Mouse (Mus musculus) intestine, embryonic 16.5 days (tissue): Measurements from ENCODE around the gene Necab2. TPM values are rescaled to one million over a fixed set of nuclear protein-coding genes. Genes with fewer than 3 reads are reported as not detected.

Source experiments
- ATAC-seq: fragments of 200-750 bp; cut with Nextera tagmentation; 2 replicates; pipeline ENCODE4 v1.8.0; 2017; ENCODE audit warnings: moderate TSS enrichment, moderate library complexity
- H3K27ac ChIP-seq: fragments of 300-500 bp; sonication (generic); 2 replicates; pipeline ENCODE4 v1.5.1; 2014; ENCODE audit warnings: mild to moderate bottlenecking, low read length
- H3K27me3 ChIP-seq: fragments of 300-500 bp; sonication (generic); replicated peaks from 2 replicates; pipeline ENCODE4 v1.6.1; 2014; ENCODE audit warnings: low read length, control low read depth, mixed read lengths; ENCODE audit not compliant: control insufficient read depth, insufficient read depth
- H3K36me3 ChIP-seq: fragments of 300-500 bp; sonication (generic); 2 replicates; pipeline ENCODE4 v1.6.1; 2014; ENCODE audit warnings: low read length, control low read depth; ENCODE audit not compliant: control insufficient read depth, insufficient read depth
- H3K4me1 ChIP-seq: fragments of 300-500 bp; sonication (generic); 2 replicates; pipeline ENCODE4 v1.6.1; 2014; ENCODE audit warnings: low read length, control low read depth, mixed read lengths; ENCODE audit not compliant: control insufficient read depth, insufficient read depth
- H3K4me2 ChIP-seq: fragments of 300-500 bp; sonication (generic); 2 replicates; pipeline ENCODE4 v1.6.1; 2014; ENCODE audit warnings: low read depth, low read length, control low read depth
- H3K4me3 ChIP-seq: fragments of 300-500 bp; sonication (generic); 2 replicates; pipeline ENCODE4 v1.5.1; 2014; ENCODE audit warnings: mild to moderate bottlenecking, low read length
- H3K9ac ChIP-seq: fragments of 300-500 bp; sonication (generic); 2 replicates; pipeline ENCODE4 v1.6.1; 2014; ENCODE audit warnings: low read depth, low read length
- H3K9me3 ChIP-seq: fragments of 300-500 bp; sonication (generic); 2 replicates; pipeline ENCODE4 v1.6.1; 2016; ENCODE audit warnings: low read length, control low read depth; ENCODE audit not compliant: control insufficient read depth
- WGBS: fragments of 180-500 bp; shearing (Covaris S2); extraction: QIAGEN DNeasy Blood & Tissue Kit; methylation state at CpG from one replicate; pipeline ENCODE4 v1.1.7; 2014; 5-methylcytosine and 5-hydroxymethylcytosine counted together
- polyA plus RNA-seq: library from polyadenylated mRNA; unstranded; fragments of >200 nt; fragmentation: Nextera tagmentation; extraction: Ambion mirVana; gene quantifications from 2 replicates; pipeline ENCODE4 v1.2.1, GENCODE M21; 2015

Necab2 gene
- polyA plus RNA-seq, 1 experiment from 2014 or later: 1.6 TPM

DNA sequence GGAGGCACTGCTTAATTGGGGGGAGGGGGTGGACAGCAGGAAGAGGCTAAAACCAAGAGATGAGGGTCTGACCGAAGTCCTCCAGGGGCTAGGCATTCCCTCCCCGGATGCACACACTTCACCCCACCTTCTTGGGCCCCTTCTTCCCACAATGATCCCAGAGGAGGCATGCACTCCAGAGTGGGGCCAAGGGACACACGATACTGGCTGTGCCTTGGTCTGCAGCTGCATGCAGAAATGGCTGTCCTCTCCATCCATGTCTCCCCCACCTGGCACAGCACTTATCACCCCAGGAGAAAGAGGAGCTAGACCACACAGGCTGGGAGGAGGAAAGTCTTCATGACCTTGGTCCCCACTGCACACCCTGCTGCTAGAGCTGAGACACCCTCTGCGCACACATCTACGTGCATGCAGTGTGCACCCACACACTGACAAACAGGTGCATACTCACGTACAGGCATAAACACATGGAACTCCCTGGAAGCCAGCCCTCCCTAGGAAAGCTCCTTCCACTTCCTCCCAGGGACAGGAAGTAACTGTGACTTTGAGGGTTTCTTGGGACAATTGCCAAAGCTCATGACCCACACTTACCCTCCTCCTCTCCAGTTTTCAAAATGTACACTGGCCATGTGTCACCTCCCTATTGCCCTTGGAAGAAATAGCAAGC lies 20.3 kb upstream of the Necab2 start:
- Histone ChIP-seq H3K27ac (peak overlapping the region; percentile 23), H3K9ac (no peak overlapping the region), H3K4me2 (no peak overlapping the region), H3K27me3 (no peaks in the 10 kb centered on the region), H3K9me3 (no peaks in the 10 kb centered on the region), H3K4me1 (peaks cover 21% of the 10 kb centered on the region), H3K4me3 (no peak overlapping the region), H3K36me3 (no peaks in the 10 kb centered on the region)
- peak; percentile 21; the same call in 1 of the 2 replicates for ATAC-seq
- WGBS: 79% methylated on average over 6 of the region's 6 CpGs

DNA sequence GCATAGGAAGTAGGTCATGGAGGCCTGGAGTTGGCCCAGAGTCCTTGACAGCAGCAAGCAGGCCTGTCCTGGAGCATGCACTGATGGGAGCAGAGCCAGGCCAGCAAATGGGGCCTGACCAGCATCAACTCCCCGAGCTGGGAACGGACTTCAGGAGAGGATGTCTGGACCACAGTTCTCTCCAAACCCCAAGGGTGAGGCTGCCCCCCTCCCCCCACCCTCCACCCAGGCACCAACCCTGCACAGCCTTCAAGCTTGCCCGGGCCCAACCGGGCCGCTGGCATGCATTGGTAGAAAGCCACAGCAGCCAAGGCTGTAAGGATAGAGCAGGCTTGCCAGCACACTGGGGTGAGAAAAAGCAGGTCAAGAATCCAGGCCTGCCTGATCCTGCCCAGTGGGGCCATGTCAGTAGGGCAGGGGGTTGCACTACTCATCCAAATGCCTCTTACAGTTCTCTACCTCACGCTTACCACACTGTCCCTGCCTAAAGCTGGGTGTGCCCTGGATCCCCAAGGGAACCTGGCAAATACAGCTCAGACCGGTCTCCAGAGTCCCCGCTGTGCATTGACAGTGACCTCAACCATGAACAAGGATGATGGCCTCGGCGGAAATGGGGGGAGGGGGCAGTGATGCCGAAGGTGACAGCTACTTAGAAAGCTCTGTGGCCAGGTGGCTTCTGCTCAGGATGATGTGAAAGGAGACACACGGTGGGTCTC lies 18.7 kb upstream of the Necab2 start:
- no peaks in the 10 kb centered on the region for H3K27me3 ChIP-seq
- peaks cover 21% of the 10 kb centered on the region for H3K4me1 ChIP-seq
- H3K36me3 ChIP-seq: no peaks in the 10 kb centered on the region
- no peak overlapping the region for H3K4me2 ChIP-seq
- ATAC-seq: no peak
- 76% methylated on average over 12 of the region's 12 CpGs for WGBS
- no peak overlapping the region for H3K27ac ChIP-seq
- H3K4me3 ChIP-seq: no peak overlapping the region
- H3K9ac ChIP-seq: no peak overlapping the region
- H3K9me3 ChIP-seq: no peaks in the 10 kb centered on the region

DNA sequence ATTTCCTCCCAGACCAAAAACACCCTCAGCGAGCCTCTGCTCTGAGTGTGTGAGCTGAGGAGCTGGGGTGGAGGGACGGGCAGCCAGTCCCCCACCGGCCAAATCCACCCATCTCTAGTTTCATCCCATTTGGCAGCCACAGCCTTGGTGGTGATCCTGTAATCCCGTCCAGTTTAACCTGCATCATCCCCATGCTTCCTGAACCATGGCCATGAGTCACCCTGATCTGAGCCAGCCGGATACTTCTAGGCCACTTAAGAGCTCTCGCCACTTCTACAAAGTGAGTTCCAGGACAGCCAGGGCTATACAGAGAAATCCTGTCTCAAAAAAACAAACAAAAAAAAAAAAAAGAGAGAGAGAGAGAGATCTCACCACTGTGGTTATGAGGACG lies 18.2 kb upstream of the Necab2 start:
- Histone ChIP-seq H3K9ac (no peak overlapping the region), H3K4me3 (no peak overlapping the region), H3K4me1 (peaks cover 21% of the 10 kb centered on the region), H3K27me3 (no peaks in the 10 kb centered on the region), H3K27ac (no peak overlapping the region), H3K4me2 (no peak overlapping the region), H3K9me3 (no peaks in the 10 kb centered on the region), H3K36me3 (no peaks in the 10 kb centered on the region)
- ATAC-seq: no peak
- WGBS: 68% methylated on average over 7 of the region's 7 CpGs

GRCm38 (mm10) chr8:119428766-119429327 lies 17.7 kb upstream of the Necab2 start:
- H3K4me3 ChIP-seq: no peak overlapping the region
- 67% methylated on average over 5 of the region's 5 CpGs for WGBS
- H3K27me3 ChIP-seq: no peaks in the 10 kb centered on the region
- H3K4me1 ChIP-seq: peaks cover 17% of the 10 kb centered on the region
- no peaks in the 10 kb centered on the region for H3K36me3 ChIP-seq
- ATAC-seq: no peak
- H3K27ac ChIP-seq: no peak overlapping the region
- no peaks in the 10 kb centered on the region for H3K9me3 ChIP-seq
- no peak overlapping the region for H3K4me2 ChIP-seq
- no peak overlapping the region for H3K9ac ChIP-seq

GRCm38 (mm10) chr8:119429552-119429951 lies 17.0 kb upstream of the Necab2 start:
- H3K4me2 ChIP-seq: no peak overlapping the region
- WGBS: 79% methylated on average over 3 of the region's 3 CpGs
- H3K4me3 ChIP-seq: no peak overlapping the region
- no peak overlapping the region for H3K27ac ChIP-seq
- no peaks in the 10 kb centered on the region for H3K36me3 ChIP-seq
- no peaks in the 10 kb centered on the region for H3K9me3 ChIP-seq
- H3K4me1 ChIP-seq: peaks cover 12% of the 10 kb centered on the region
- no peak for ATAC-seq
- H3K27me3 ChIP-seq: no peaks in the 10 kb centered on the region
- H3K9ac ChIP-seq: no peak overlapping the region

DNA sequence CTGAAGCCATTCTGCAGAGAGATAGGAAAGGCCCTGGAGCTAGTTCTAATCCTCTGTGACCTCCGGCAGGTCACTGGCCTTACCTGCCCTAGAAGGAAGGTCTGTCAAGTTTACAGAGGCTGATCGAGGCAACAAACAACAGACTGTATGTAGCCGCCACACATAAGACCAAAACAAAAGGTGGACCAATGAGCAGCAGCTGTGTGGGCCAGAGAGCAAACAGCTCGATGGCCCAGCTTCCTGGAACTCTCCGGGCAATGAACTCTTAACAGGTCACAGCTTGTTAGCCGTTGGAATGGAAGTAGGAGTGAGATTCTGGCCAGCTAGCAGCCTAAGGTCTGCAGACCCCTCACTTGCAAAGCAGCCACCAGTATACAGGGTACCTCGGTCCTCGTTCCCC lies 16.3 kb upstream of the Necab2 start:
- WGBS: 76% methylated on average over 8 of the region's 8 CpGs
- ATAC-seq: no peak
- H3K27ac ChIP-seq: no peak overlapping the region
- no peak overlapping the region for H3K4me3 ChIP-seq
- no peak overlapping the region for H3K4me2 ChIP-seq
- H3K36me3 ChIP-seq: no peaks in the 10 kb centered on the region
- H3K9ac ChIP-seq: no peak overlapping the region
- peaks cover 11% of the 10 kb centered on the region; the same call in 1 of the 2 replicates for H3K4me1 ChIP-seq
- H3K27me3 ChIP-seq: no peaks in the 10 kb centered on the region
- no peaks in the 10 kb centered on the region for H3K9me3 ChIP-seq

GRCm38 (mm10) chr8:119430690-119431089 lies 15.8 kb upstream of the Necab2 start:
- no peaks in the 10 kb centered on the region for H3K27me3 ChIP-seq
- no peak overlapping the region for H3K9ac ChIP-seq
- H3K4me3 ChIP-seq: no peak overlapping the region
- no peaks in the 10 kb centered on the region for H3K9me3 ChIP-seq
- H3K27ac ChIP-seq: no peak overlapping the region
- no peak overlapping the region for H3K4me2 ChIP-seq
- no peak for ATAC-seq
- H3K36me3 ChIP-seq: no peaks in the 10 kb centered on the region
- peaks cover 11% of the 10 kb centered on the region; the same call in 1 of the 2 replicates for H3K4me1 ChIP-seq
- 90% methylated on average over 7 of the region's 7 CpGs for WGBS

GRCm38 (mm10) chr8:119432372-119432771 lies 14.1 kb upstream of the Necab2 start:
- Histone ChIP-seq H3K36me3 (no peaks in the 10 kb centered on the region), H3K9me3 (no peaks in the 10 kb centered on the region), H3K4me1 (peaks cover 15% of the 10 kb centered on the region), H3K4me3 (no peak overlapping the region), H3K27me3 (no peaks in the 10 kb centered on the region), H3K9ac (no peak overlapping the region), H3K4me2 (no peak overlapping the region), H3K27ac (no peak overlapping the region)
- ATAC-seq: no peak
- 39% methylated on average over 3 of the region's 3 CpGs for WGBS

DNA sequence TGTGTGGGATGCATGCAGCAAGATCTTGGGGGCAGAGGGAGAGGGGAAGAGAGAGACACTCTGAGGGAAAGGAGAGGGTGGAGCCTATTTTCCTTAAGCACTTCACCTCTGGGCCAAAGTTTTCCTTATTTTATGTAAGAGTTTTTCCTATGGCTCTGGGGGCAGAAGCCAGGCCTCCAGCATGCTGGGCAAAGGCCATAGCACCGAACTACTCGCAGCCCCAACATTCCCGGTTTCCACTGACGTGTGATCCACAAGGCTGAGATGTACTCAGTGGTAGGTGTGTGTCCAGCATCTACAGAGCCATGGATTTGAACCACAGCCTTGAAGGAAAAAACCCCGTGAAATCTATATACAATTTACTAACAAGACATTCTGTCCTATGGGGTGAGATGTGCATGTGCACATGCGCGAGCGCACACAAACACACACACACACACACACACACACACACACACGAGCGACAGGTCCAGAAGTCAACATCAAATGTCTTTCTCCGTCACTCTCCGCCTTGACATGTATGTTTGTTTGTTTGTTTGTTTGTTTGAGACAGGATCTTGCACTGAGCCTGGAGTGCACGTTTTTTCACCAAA lies 12.8 kb upstream of the Necab2 start, which contains the start of gene Osgin1:
Gene Osgin1 (plus strand): TSS at position 543 of the 593 bp plus-strand sequence.
- Histone ChIP-seq H3K27ac (no peak within 1 kb of the TSS), H3K36me3 (no peaks in the 10 kb centered on the region), H3K9ac (no peak within 1 kb of the TSS), H3K4me2 (no peak within 1 kb of the TSS), H3K4me1 (peaks cover 23% of the 10 kb centered on the region), H3K27me3 (no peaks in the 10 kb centered on the region), H3K9me3 (no peaks in the 10 kb centered on the region), H3K4me3 (no peak within 1 kb of the TSS)
- WGBS: 87% methylated on average over 13 of the region's 13 CpGs
- ATAC-seq: no peak
